Mouse (Mus musculus) gastrocnemius, postnatal 36 days (tissue): ENCODE results near the gene Myl10. TPM values are rescaled to one million over a fixed set of nuclear protein-coding genes. Genes with fewer than 3 reads are reported as not detected.
"Not testable (repeated sequence)": the region's sequence is repeated elsewhere in the genome, so short reads cannot be mapped to it uniquely, and the experiment has no call there.

Experiments
- DNase-seq, 2 experiments: peaks; one replicate each; pipeline ENCODE4 v3.0.0; 2022
- intact Hi-C: fragments of 180-260 bp; cut with DNase I; formaldehyde crosslinking; loops from one replicate; pipeline ENCODE4 v1.15.1; 2025
- total RNA-seq, 2 experiments: library from RNA; stranded (reverse); gene quantifications; 2 replicates each; pipeline ENCODE4 v1.2.3; 2021

Gene Myl10
- total RNA-seq, 2 experiments from 2014 or later: 0.44 to 2.9 TPM

DNA sequence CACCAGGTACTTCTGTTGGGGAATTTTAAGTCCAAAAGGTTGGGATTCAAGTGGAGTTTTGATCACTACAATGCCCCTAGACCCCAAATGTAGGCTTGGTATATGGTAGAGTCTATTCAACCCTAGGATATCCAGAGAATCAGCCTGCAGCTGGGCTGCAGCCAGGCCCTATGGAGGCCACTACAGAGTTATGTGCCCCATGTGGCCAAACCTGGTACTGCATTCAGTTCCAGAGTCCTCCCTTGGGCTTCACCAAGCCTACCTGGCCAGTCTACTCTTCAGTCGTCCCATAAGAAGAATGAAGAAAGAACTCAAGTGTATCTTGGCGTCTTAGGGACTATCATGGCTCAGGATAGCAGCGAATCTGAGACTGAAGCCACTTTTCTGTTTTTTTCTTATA is 10.8 kb downstream of the Myl10 start:
- intact Hi-C loops: no loop called here
- DNase-seq: peak; percentile 53 to 59

DNA sequence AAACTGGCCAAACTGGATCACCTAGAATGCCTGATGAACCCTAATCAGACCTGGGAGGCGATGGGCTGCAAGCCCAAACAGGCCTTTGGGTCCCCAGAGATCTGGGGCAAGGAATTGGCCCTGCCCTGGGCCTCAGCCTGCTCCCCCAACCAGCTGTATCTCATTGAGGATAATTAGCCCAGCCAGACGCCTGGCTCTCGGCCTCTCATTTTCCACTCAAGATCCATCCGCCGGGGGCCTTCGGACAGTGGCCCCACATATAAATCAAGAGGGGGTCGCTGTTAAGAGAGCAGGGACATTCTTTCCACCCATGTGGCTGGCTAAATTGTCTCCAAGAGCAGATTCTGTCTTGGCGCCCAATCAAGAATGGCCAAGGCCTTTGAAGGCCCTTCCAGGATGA is 11.2 kb downstream of the Myl10 start:
- DNase-seq: no peak
- intact Hi-C loops: no loop called here

DNA sequence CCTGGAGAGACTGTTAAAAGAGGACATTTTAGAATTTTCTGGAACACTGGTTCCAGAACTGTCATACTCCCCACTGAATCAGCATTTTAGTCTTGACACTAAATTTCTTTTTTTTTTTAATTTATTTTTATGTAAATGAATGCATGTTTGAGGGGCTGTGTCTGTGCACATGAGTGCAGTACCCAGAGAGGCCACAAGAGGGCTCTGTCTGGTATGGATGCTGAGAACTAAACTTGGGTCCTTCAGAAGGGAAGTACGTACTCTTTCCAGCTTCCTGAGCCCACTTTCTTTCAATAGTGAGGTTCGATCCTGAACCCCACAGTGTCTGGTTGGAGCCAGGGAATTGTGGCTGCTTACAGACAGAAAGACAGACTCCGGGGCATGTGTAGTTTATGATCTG is 12.6 kb downstream of the Myl10 start:
- intact Hi-C loops: loop anchor here (5.0 kb wide), 1 partner anchor 38 kb away; no protein-coding TSS in a partner anchor
- DNase-seq: no peak

DNA sequence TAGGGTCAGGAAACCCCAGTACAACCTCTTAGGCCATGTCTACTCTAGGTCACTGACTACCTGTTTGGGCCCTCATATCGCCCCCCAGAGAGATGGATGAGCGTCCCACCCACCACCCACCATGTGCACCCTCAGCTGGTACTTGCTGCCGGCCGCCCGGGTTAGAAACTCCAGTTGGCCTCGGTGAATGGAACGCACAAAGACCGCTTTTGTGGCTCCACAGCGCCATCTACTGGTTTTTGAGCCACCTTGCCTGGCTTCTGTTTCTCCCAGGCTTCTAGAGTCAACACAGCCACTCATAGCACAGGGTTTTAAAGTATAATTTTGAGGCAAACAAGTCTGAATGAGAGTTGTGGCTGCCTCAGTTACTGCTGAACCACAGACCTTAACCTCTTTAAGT is 13.9 kb downstream of the Myl10 start:
- intact Hi-C loops: loop anchor here (2.0 to 5.0 kb wide), 3 partner anchors 40 to 136 kb away; no protein-coding TSS in a partner anchor

DNA sequence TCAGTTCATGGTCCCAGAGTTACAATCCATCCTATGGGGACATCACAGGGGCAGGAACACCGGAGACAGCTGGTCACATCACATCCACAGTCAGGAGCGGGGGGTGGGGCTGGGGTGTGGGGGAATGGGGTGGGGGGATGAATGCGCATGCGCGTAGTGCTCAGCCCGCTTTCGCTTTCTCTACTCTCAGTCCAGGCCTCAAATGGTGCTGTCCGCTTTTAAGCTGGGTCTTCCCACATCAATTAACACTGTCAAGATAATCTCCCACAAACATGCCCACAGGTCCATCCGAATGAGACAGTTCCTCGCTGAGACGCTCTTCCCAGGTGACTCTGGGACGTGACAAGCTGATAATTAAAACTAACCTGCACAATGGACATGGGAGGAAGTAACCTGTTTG is 15.2 kb downstream of the Myl10 start:
- no peak for DNase-seq
- intact Hi-C loops: loop anchor here (2.0 to 5.0 kb wide), 2 partner anchors 41 to 447 kb away; no protein-coding TSS in a partner anchor

More for the DNA sequence above, 13.9 kb downstream of the Myl10 start:
- DNase-seq: peak; percentile 38 to 58

DNA sequence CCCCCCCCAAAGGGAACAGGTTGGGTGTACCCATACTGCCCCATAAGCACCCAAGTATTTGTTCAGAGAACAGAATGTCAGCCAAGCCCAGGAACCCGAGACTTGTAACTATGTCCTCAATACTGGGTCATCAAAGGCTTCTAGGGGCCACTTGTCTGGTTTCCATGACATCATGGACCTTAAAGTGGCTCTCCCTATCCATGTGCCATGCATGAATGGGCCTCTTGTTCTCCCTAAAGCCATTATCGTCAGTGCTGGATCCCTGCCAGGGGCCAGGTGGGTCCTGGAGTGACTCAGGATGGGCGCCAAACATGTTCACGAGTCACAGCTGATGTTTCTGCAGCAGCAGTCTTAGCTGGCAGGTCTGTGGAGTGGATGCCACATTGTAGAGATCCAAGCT is 17.8 kb downstream of the Myl10 start:
- intact Hi-C loops: no loop called here
- DNase-seq: no peak

DNA sequence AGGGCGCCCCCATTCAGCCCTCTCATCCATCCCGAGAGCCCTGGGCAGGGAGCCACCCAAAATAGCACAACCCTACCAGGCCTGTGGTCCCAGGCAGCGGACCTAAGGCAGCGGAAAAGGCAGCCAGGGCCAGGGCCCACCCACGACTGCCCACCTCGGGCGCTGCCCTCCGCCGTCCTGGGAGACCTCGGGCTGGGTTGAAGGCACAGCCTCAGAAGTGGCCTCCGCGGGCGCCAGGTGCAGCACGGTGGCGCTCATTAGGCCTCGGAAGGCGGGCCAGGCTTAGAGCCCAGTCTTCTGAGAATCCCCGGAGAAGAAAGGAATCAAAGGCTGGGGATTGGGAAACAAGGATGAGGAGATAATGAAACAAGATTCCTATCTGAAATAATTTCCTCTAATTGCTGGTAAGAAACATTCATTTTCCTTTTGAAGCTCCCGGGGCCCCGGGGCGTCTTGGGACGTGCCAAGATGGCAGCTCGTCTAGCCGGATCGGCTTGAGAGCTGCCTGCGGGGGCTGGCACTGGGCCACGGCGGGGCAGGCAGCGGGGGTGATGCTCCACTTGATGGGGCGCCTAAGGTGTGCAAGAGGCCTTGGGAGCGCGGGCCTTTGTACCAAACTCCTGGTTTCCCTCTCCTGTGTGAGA is 21.4 kb downstream of the Myl10 start:
- intact Hi-C loops: no loop called here
- DNase-seq: no peak

DNA sequence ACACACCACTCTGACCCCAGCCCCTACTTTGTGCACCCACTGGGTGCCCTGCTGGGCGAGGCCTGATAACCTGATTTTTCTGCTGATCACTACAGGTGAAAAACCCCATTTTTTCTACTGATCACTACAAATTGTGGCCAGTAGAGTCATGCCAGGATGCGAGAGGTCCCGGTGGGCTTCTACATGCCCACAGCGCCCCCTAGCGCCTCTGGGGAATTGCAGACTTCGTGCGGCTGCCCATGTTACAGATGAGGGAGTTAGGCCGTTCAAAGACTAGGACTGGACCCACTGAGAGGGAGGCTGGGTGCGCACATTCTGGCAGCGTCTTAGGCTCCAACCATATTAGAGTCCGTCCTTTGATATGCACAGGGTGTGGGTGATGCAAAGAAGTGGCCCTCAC is 21.9 kb downstream of the Myl10 start:
- DNase-seq: no peak
- intact Hi-C loops: no loop called here

DNA sequence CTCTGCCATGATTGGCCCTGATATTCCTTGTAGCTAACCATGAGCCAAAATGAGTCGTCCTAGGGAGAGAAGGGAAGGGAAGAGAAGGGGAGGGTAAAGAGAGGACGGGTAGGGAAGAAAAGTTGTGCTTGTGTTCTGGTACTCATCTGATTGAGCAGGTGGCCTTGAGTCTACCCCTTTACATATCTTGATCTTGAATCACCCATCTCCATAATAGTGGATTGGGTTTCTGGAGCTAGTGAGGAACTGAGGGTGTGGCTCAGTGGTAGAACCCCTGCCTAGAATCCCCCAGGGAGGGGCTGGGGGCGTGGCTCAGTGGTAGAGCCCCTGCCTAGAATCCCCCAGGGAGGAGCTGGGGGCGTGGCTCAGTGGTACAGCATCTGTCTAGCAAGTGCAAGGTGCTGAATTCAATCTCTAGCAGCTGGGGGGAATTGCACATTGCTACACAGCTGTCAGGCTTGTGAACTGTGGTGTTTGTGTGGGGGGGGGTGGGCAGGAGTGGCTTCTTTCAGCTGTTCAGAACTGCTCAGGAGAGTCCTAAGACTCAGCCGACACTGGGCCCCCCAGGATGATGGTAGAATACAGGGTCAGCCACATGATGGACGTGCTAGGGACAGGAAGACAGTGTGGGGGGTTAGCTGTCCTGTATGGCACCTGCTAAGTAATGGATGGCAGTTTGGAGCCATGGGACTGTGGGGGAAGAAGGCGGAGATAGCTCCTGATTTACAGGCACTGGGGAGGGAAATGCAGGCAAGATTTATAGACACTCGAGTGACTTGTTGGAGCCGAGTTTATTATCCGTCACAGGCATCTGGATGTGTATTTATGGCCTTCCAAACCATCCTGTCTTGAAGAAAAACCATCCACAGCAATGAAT is 24.0 kb downstream of the Myl10 start:
- DNase-seq: no peak
- intact Hi-C loops: no loop called here

DNA sequence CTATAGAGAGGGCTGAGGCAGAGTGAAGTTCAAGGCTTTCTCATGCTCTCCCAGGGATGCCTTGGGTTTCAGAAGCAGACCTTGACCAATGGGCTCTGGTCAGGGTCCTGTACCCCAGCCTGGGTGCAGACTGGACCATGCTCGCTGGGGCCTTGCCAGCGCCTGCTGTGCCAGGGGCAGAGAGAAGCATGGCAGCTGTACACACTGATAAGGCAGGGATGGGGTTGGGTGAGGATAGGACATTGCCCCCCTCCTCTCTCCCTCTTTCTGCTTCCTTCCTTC is 24.6 kb downstream of the Myl10 start:
- no peak for DNase-seq
- intact Hi-C loops: no loop called here

DNA sequence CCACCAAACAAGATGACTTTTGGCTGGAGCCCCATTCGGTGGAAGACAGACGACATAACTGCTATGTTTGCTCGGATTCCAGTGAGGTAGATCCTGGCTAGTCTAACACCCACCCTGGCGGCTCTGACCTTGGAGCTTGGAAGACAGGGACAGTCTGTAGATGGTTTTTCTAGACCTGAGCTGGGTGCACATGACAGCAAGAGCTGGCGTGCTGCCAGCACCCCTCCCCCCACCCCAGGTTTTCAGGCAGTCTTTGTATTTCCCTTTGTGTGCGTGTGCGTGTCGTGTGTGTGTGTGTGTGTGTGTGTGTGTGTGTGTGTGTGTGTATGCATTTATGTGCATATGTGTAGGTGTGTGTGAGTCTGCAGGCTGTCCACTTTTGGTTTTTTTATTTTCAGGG is 25.7 kb downstream of the Myl10 start:
- no peak for DNase-seq
- intact Hi-C loops: no loop called here

DNA sequence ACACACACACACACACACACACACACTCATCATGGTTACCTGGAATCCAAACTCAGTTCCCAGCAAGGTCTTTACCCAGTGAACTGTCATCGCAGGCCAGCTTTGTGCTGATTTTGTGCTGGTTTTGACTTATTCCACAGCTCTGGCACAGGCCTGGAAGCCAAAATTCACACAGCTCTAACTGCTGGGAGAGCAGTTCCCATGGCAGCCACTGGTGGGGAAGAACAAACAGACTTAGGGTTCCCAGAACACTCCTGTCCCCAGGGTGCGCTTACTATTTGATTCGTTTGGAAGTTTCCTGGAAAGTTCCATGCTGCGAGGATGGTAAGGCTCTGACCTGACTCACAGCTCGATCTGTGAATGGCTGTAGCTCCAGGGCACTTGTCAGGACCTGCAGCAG is 28.6 kb downstream of the Myl10 start:
- no peak for DNase-seq
- intact Hi-C loops: no loop called here

DNA sequence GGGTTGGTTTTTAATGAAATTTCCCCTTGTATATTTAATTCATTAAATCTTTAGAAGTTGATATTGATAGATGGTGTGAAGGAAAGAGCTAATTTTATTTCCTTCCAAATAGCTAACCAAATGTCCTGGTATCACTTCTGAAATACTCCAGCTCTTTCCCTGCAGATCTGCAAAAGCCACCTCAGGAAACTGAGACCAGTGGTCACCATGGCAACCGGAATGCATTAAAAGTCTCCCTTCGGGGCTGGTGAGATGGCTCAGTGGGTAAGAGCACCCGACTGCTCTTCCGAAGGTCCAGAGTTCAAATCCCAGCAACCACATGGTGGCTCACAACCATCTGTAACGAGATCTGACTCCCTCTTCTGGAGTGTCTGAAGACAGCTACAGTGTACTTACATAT is 33.3 kb downstream of the Myl10 start:
- DNase-seq, intact Hi-C loops: not testable (repeated sequence)

DNA sequence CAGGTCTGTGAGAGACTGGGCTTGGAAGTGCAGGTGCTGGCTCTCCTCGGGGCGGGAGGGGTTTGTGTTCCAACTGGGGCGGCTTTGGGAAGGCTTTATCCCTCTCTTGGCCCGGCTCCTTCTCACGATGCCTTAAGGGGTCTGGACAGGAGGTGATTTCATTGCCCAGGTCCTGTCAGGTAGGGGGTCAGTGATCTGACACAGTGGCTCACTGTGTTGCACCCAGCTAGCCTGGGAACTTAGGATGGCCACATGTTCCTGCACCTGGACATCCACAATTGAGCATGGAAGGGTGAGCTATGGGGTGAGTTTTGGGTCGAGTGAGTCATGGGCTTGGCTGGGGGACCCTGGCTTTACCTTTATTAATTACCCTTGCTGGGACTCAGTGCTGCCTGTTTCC is 46.0 kb downstream of the Myl10 start:
- intact Hi-C loops: no loop called here
- DNase-seq: no peak

DNA sequence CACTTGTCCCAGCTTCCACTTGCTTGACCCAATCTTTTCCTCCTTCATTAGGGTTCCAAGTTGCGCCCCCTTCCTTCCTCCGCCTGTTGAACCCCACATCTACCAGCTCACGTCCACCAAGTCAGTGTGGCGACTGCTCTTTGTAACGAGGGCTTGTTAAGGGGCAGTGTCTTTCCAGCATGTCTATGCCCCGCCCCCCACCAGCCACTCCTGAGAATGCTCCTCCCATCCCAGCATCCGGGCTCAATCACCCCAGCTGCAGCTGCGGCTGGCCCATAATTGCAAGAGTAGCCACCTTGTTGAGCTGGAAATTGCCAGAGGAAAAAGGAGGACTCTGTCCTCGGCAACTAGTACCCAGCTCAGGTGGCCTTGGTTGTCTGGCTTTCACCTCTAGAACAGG is 53.6 kb downstream of the Myl10 start:
- intact Hi-C loops: no loop called here
- DNase-seq: no peak

Other genes starting within 250 kb of the Myl10 start
- gene Cux1, start 125.7 kb upstream of the Myl10 start, total RNA-seq: 10 to 100 TPM; 73.6 to 80.1 TPM
- gene Col26a1, start 190.1 kb downstream of the Myl10 start, total RNA-seq: 1 to 10 TPM; 2.3 to 4.1 TPM
- gene Ift22, start 215.0 kb downstream of the Myl10 start, total RNA-seq: 1 to 10 TPM; 4.2 to 5.9 TPM